Mouse (Mus musculus) small intestine, adult 2 months (tissue): ENCODE data around the gene Lrrc30. TPM values are rescaled to one million over a fixed set of nuclear protein-coding genes. Genes with fewer than 3 reads are reported as not detected.

ENCODE experiments used
- H3K27ac ChIP-seq: fragments of 200-500 bp; 2 replicates; pipeline ENCODE4 v1.5.1; 2012; ENCODE audit warnings: low read depth, low read length, control low read depth, inconsistent platforms; ENCODE audit not compliant: insufficient read depth
- H3K27me3 ChIP-seq: fragments of 200-500 bp; 2 replicates; pipeline ENCODE4 v1.6.1; 2012; ENCODE audit warnings: mild to moderate bottlenecking, moderate library complexity, low read length, inconsistent platforms; ENCODE audit not compliant: control insufficient read depth, insufficient read depth
- H3K36me3 ChIP-seq: fragments of 200-500 bp; 2 replicates; pipeline ENCODE4 v1.6.1; 2012; ENCODE audit warnings: mild to moderate bottlenecking, low read length, control low read depth, inconsistent platforms; ENCODE audit not compliant: control insufficient read depth, insufficient read depth
- H3K4me1 ChIP-seq: fragments of 200-500 bp; 2 replicates; pipeline ENCODE4 v1.6.1; 2012; ENCODE audit warnings: low read length, inconsistent platforms, mixed read lengths; ENCODE audit not compliant: control insufficient read depth, insufficient read depth, insufficient read length
- H3K4me3 ChIP-seq: fragments of 200-500 bp; 2 replicates; pipeline ENCODE4 v1.5.1; 2012; ENCODE audit warnings: low read depth, mild to moderate bottlenecking, control low read depth, inconsistent platforms, low read length, moderate library complexity
- CTCF ChIP-seq: fragments of 200-500 bp; IDR thresholded peaks from 2 replicates; pipeline ENCODE4 v1.5.1; 2012; ENCODE audit warnings: low read depth, mild to moderate bottlenecking, control low read depth, inconsistent platforms, low read length, moderate library complexity, mixed read lengths; ENCODE audit not compliant: insufficient replicate concordance, insufficient read length; ENCODE audit errors: extremely low read depth
- POLR2A ChIP-seq: fragments of 200-500 bp; IDR thresholded peaks from 2 replicates; pipeline ENCODE4 v1.6.1; 2012; ENCODE audit warnings: low read depth, mild to moderate bottlenecking, control low read depth, inconsistent platforms, low read length, moderate library complexity
- WGBS: fragments of 180-500 bp; shearing (Covaris S2); methylation state at CpG from one replicate; pipeline ENCODE4 v1.1.7; 2018; 5-methylcytosine and 5-hydroxymethylcytosine counted together
- polyA plus RNA-seq: library from polyadenylated mRNA; depleted of rRNA; stranded (reverse); fragments of >200 nt; gene quantifications from 2 replicates; pipeline ENCODE4 v1.2.3, GENCODE M21; 2012

Lrrc30 gene
- polyA plus RNA-seq, 1 experiment, result not detected

DNA sequence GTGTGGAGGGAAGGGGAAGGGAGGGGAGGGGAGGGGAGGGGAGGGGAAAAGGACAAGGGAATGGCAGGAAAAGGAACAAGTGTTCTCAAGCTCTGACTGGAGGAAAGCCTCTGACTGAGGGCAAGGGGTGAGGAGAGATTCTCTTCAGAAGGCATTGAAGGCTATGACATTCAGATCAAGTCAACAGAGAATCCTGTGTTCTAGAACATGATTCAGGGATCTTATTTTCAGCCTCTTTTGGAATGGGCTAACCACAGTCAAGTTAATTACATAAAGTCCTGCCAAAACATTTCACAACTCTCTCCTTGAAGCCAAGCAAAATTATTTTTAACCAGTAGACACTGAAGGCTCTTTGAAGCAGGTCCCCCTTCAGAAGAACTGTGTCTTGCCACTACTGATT, 9.1 kb upstream of the Lrrc30 start:
- Histone ChIP-seq H3K4me1 (no peaks in the 10 kb centered on the region), H3K36me3 (no peaks in the 10 kb centered on the region), H3K4me3 (no peak overlapping the region), H3K27me3 (no peaks in the 10 kb centered on the region), H3K27ac (no peak overlapping the region)
- no peak for TF ChIP-seq POLR2A
- no peak for TF ChIP-seq CTCF

GRCm38 (mm10) chr17:67638119-67638810, 5.7 kb upstream of the Lrrc30 start:
- no peaks in the 10 kb centered on the region for H3K27me3 ChIP-seq
- no peaks in the 10 kb centered on the region for H3K36me3 ChIP-seq
- 71% methylated on average over 10 of the region's 10 CpGs for whole genome bisulfite sequencing
- no peak overlapping the region for H3K27ac ChIP-seq
- no peak for TF ChIP-seq CTCF
- no peak for TF ChIP-seq POLR2A
- H3K4me1 ChIP-seq, result no peaks in the 10 kb centered on the region
- no peak overlapping the region for H3K4me3 ChIP-seq

DNA sequence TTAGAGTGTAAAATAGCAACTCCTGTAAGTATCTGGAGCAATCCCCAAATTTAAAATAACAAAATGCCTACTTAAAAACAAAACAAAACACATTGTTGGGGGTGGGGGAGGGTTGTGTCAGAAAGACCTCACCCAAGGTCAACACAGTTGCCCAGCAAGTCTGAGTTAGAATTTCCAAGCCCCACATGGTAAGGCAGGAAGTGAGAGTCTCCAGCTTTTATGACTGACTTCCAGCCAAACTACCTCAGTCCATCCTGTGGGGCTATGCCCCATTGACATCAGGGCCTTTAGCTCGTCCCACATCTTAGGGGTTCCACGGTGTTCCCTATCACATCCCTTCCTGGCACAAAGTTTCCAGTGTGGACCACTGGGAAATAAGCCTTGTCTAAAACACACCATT, 4.4 kb upstream of the Lrrc30 start:
- no peak overlapping the region for H3K27ac ChIP-seq
- no peak overlapping the region for H3K4me3 ChIP-seq
- H3K36me3 ChIP-seq, result no peaks in the 10 kb centered on the region
- no peak for TF ChIP-seq CTCF
- TF ChIP-seq POLR2A, result no peak
- H3K4me1 ChIP-seq, result no peaks in the 10 kb centered on the region
- no peaks in the 10 kb centered on the region for H3K27me3 ChIP-seq
- 81% methylated on average over 2 of the region's 2 CpGs for WGBS

DNA sequence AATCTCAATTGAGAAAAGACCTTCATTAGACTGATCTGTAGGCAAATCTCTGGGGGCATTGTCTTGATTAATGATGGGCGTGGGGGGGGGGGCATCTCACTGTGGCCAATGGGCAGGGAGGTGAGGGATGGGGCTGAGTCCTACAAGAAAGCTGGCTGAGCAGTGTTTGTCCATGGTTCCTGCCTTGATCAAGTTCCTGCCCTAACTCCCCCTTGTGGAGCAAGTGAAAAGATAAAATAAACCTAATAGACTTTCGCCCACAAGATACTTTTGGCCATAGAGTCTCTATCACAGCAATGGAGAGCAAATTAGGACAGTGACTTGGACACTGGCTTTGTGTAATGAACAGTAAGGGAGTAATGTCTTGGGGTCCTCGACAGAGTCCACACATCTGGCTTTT, 3.8 kb upstream of the Lrrc30 start:
- TF ChIP-seq POLR2A (no peak), CTCF (no peak)
- Histone ChIP-seq H3K27ac (no peak overlapping the region), H3K36me3 (no peaks in the 10 kb centered on the region), H3K4me3 (no peak overlapping the region), H3K4me1 (no peaks in the 10 kb centered on the region), H3K27me3 (no peaks in the 10 kb centered on the region)
- WGBS, result 68% methylated on average over 3 of the region's 3 CpGs

- no peaks in the 10 kb centered on the region for H3K36me3 ChIP-seq
These were observed 2.8 kb downstream of the Lrrc30 start for GRCm38 (mm10) chr17:67629746-67630145.

DNA sequence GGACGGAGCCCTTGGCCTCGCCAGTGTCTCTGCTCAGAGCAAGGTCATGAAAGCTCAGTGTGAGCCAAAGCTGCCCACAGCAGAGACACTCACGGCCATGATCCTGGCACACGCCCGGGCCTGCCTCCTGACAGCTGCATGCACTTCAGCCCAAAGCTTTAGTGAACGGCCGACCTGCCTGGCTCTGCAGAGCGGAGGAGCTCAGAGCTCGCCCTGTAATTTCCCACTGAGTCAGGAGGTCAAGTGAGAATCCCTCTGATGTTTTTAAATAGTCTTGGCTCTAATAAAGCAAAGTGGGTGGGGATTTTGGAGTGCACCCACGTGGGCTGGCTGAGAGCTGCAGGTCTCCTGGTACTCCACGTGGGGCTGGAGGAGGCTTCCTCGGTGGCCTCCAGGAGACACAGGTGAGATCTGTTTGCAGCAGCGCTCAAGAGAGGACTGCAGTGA, 3.3 kb downstream of the Lrrc30 start:
- Histone ChIP-seq H3K27me3 (no peaks in the 10 kb centered on the region), H3K27ac (no peak overlapping the region), H3K4me1 (no peaks in the 10 kb centered on the region), H3K36me3 (no peaks in the 10 kb centered on the region), H3K4me3 (no peak overlapping the region)
- whole genome bisulfite sequencing, result 33% methylated on average over 13 of the region's 13 CpGs
- no peak for TF ChIP-seq CTCF

More at GRCm38 (mm10) chr17:67629746-67630145, 2.8 kb downstream of the Lrrc30 start:
- Histone ChIP-seq H3K27me3 (no peaks in the 10 kb centered on the region), H3K4me1 (no peaks in the 10 kb centered on the region), H3K4me3 (no peak overlapping the region), H3K27ac (no peak overlapping the region)
- 56% methylated on average over 3 of the region's 3 CpGs for WGBS
- TF ChIP-seq CTCF, result no peak
- no peak for TF ChIP-seq POLR2A

- TF ChIP-seq POLR2A (no peak), CTCF (no peak)
- Histone ChIP-seq H3K27ac (no peak overlapping the region), H3K27me3 (no peaks in the 10 kb centered on the region), H3K36me3 (no peaks in the 10 kb centered on the region), H3K4me1 (no peaks in the 10 kb centered on the region), H3K4me3 (no peak overlapping the region)
- 86% methylated on average over 15 of the region's 15 CpGs for WGBS
These were observed 4.0 kb downstream of the Lrrc30 start for GRCm38 (mm10) chr17:67628475-67628874.
